Mouse (Mus musculus): ENCODE results near the gene Gm11555. TPM values are rescaled to one million over a fixed set of nuclear protein-coding genes. Genes with fewer than 3 reads are reported as not detected.

Gm11555 gene
- total and polyA plus RNA-seq, 2 experiments from 2014 or later: not detected

Other genes with a start within 250 kb of the Gm11555 start
Only the 30 nearest of the 38 such genes appear.
- 0.08 TPM in 1 of 2 replicates, not detected in the other for gene Krt23, start 157.1 kb downstream of the Gm11555 start, total RNA-seq (2014; rRNA removed)
- gene Krt23, start 157.1 kb downstream of the Gm11555 start, polyA plus RNA-seq (2015; fragmentation: Nextera tagmentation; extraction: Ambion mirVana): 0.20 and 0.53 TPM in 2 replicates
- gene Krt39, start 128.9 kb downstream of the Gm11555 start, total RNA-seq (2014; rRNA removed): not detected in 2 replicates
- gene Krt39, start 128.9 kb downstream of the Gm11555 start, polyA plus RNA-seq (2015; fragmentation: Nextera tagmentation; extraction: Ambion mirVana): not detected in 2 replicates
- gene Krt40, start 107.1 kb downstream of the Gm11555 start, total RNA-seq (2014; rRNA removed): not detected in 2 replicates
- not detected in 2 replicates for gene Krt40, start 107.1 kb downstream of the Gm11555 start, polyA plus RNA-seq (2015; fragmentation: Nextera tagmentation; extraction: Ambion mirVana)
- not detected in 2 replicates for gene Krtap3-3, start 99.4 kb downstream of the Gm11555 start, total RNA-seq (2014; rRNA removed)
- not detected in 2 replicates for gene Krtap3-3, start 99.4 kb downstream of the Gm11555 start, polyA plus RNA-seq (2015; fragmentation: Nextera tagmentation; extraction: Ambion mirVana)
- not detected in 2 replicates for gene Krtap3-2, start 93.4 kb downstream of the Gm11555 start, total RNA-seq (2014; rRNA removed)
- gene Krtap3-2, start 93.4 kb downstream of the Gm11555 start, polyA plus RNA-seq (2015; fragmentation: Nextera tagmentation; extraction: Ambion mirVana): not detected in 2 replicates
- not detected in 2 replicates for gene Gm11939, start 90.8 kb downstream of the Gm11555 start, total RNA-seq (2014; rRNA removed)
- gene Gm11939, start 90.8 kb downstream of the Gm11555 start, polyA plus RNA-seq (2015; fragmentation: Nextera tagmentation; extraction: Ambion mirVana): not detected in 2 replicates
- gene Krtap3-1, start 83.6 kb downstream of the Gm11555 start, total RNA-seq (2014; rRNA removed): not detected in 2 replicates
- not detected in 2 replicates for gene Krtap3-1, start 83.6 kb downstream of the Gm11555 start, polyA plus RNA-seq (2015; fragmentation: Nextera tagmentation; extraction: Ambion mirVana)
- gene Krtap1-5, start 69.2 kb downstream of the Gm11555 start, total RNA-seq (2014; rRNA removed): not detected in 2 replicates
- not detected in 2 replicates for gene Krtap1-5, start 69.2 kb downstream of the Gm11555 start, polyA plus RNA-seq (2015; fragmentation: Nextera tagmentation; extraction: Ambion mirVana)
- gene Krtap1-4, start 66.6 kb downstream of the Gm11555 start, total RNA-seq (2014; rRNA removed): not detected in 2 replicates
- gene Krtap1-4, start 66.6 kb downstream of the Gm11555 start, polyA plus RNA-seq (2015; fragmentation: Nextera tagmentation; extraction: Ambion mirVana): not detected in 2 replicates
- gene Krtap1-3, start 58.9 kb downstream of the Gm11555 start, total RNA-seq (2014; rRNA removed): not detected in 2 replicates
- gene Krtap1-3, start 58.9 kb downstream of the Gm11555 start, polyA plus RNA-seq (2015; fragmentation: Nextera tagmentation; extraction: Ambion mirVana): not detected in 2 replicates
- gene Krtap9-3, start 52.1 kb downstream of the Gm11555 start, total RNA-seq (2014; rRNA removed): not detected in 2 replicates
- gene Krtap9-3, start 52.1 kb downstream of the Gm11555 start, polyA plus RNA-seq (2015; fragmentation: Nextera tagmentation; extraction: Ambion mirVana): not detected in 2 replicates
- not detected in 2 replicates for gene Gm11938, start 46.9 kb downstream of the Gm11555 start, total RNA-seq (2014; rRNA removed)
- gene Gm11938, start 46.9 kb downstream of the Gm11555 start, polyA plus RNA-seq (2015; fragmentation: Nextera tagmentation; extraction: Ambion mirVana): not detected in 2 replicates
- gene Gm11937, start 40.0 kb downstream of the Gm11555 start, total RNA-seq (2014; rRNA removed): not detected in 2 replicates
- gene Gm11937, start 40.0 kb downstream of the Gm11555 start, polyA plus RNA-seq (2015; fragmentation: Nextera tagmentation; extraction: Ambion mirVana): not detected in 2 replicates
- not detected in 2 replicates for gene Krtap2-4, start 35.4 kb downstream of the Gm11555 start, total RNA-seq (2014; rRNA removed)
- not detected in 2 replicates for gene Krtap2-4, start 35.4 kb downstream of the Gm11555 start, polyA plus RNA-seq (2015; fragmentation: Nextera tagmentation; extraction: Ambion mirVana)
- not detected in 2 replicates for gene Gm11562, start 29.8 kb downstream of the Gm11555 start, total RNA-seq (2014; rRNA removed)
- not detected in 2 replicates for gene Gm11562, start 29.8 kb downstream of the Gm11555 start, polyA plus RNA-seq (2015; fragmentation: Nextera tagmentation; extraction: Ambion mirVana)
- not detected in 2 replicates for gene Krtap4-1, start 22.0 kb downstream of the Gm11555 start, total RNA-seq (2014; rRNA removed)
- not detected in 2 replicates for gene Krtap4-1, start 22.0 kb downstream of the Gm11555 start, polyA plus RNA-seq (2015; fragmentation: Nextera tagmentation; extraction: Ambion mirVana)
- gene Krtap4-2, start 15.2 kb downstream of the Gm11555 start, total RNA-seq (2014; rRNA removed): not detected in 2 replicates
- gene Krtap4-2, start 15.2 kb downstream of the Gm11555 start, polyA plus RNA-seq (2015; fragmentation: Nextera tagmentation; extraction: Ambion mirVana): not detected in 2 replicates
- not detected in 2 replicates for gene Krtap4-7, start 6.1 kb downstream of the Gm11555 start, total RNA-seq (2014; rRNA removed)
- gene Krtap4-7, start 6.1 kb downstream of the Gm11555 start, polyA plus RNA-seq (2015; fragmentation: Nextera tagmentation; extraction: Ambion mirVana): not detected in 2 replicates
- not detected in 2 replicates for gene Gm11563, start 8.7 kb upstream of the Gm11555 start, total RNA-seq (2014; rRNA removed)
- not detected in 2 replicates for gene Gm11563, start 8.7 kb upstream of the Gm11555 start, polyA plus RNA-seq (2015; fragmentation: Nextera tagmentation; extraction: Ambion mirVana)
- not detected in 2 replicates for gene Krtap4-6, start 15.7 kb upstream of the Gm11555 start, total RNA-seq (2014; rRNA removed)
- gene Krtap4-6, start 15.7 kb upstream of the Gm11555 start, polyA plus RNA-seq (2015; fragmentation: Nextera tagmentation; extraction: Ambion mirVana): not detected in 2 replicates
- gene Gm14190, start 40.5 kb upstream of the Gm11555 start, total RNA-seq (2014; rRNA removed): not detected in 2 replicates
- gene Gm14190, start 40.5 kb upstream of the Gm11555 start, polyA plus RNA-seq (2015; fragmentation: Nextera tagmentation; extraction: Ambion mirVana): not detected in 2 replicates
- gene Gm14180, start 84.1 kb upstream of the Gm11555 start, total RNA-seq (2014; rRNA removed): not detected in 2 replicates
- gene Gm14180, start 84.1 kb upstream of the Gm11555 start, polyA plus RNA-seq (2015; fragmentation: Nextera tagmentation; extraction: Ambion mirVana): not detected in 2 replicates
- gene Gm11595, start 122.7 kb upstream of the Gm11555 start, total RNA-seq (2014; rRNA removed): not detected in 2 replicates
- gene Gm11595, start 122.7 kb upstream of the Gm11555 start, polyA plus RNA-seq (2015; fragmentation: Nextera tagmentation; extraction: Ambion mirVana): not detected in 2 replicates
- not detected in 2 replicates for gene Krtap4-8, start 130.5 kb upstream of the Gm11555 start, total RNA-seq (2014; rRNA removed)
- not detected in 2 replicates for gene Krtap4-8, start 130.5 kb upstream of the Gm11555 start, polyA plus RNA-seq (2015; fragmentation: Nextera tagmentation; extraction: Ambion mirVana)
- not detected in 2 replicates for gene Krtap4-9, start 135.0 kb upstream of the Gm11555 start, total RNA-seq (2014; rRNA removed)
- not detected in 2 replicates for gene Krtap4-9, start 135.0 kb upstream of the Gm11555 start, polyA plus RNA-seq (2015; fragmentation: Nextera tagmentation; extraction: Ambion mirVana)
- gene Gm11596, start 143.2 kb upstream of the Gm11555 start, total RNA-seq (2014; rRNA removed): not detected in 2 replicates
- not detected in 2 replicates for gene Gm11596, start 143.2 kb upstream of the Gm11555 start, polyA plus RNA-seq (2015; fragmentation: Nextera tagmentation; extraction: Ambion mirVana)
- gene Gm11569, start 148.7 kb upstream of the Gm11555 start, total RNA-seq (2014; rRNA removed): not detected in 2 replicates
- not detected in 2 replicates for gene Gm11569, start 148.7 kb upstream of the Gm11555 start, polyA plus RNA-seq (2015; fragmentation: Nextera tagmentation; extraction: Ambion mirVana)
- gene Gm11554, start 154.2 kb upstream of the Gm11555 start, total RNA-seq (2014; rRNA removed): not detected in 2 replicates
- gene Gm11554, start 154.2 kb upstream of the Gm11555 start, polyA plus RNA-seq (2015; fragmentation: Nextera tagmentation; extraction: Ambion mirVana): not detected in 2 replicates
- 0.33 TPM in 1 of 2 replicates, not detected in the other for gene Krtap4-13, start 159.7 kb upstream of the Gm11555 start, total RNA-seq (2014; rRNA removed)
- gene Krtap4-13, start 159.7 kb upstream of the Gm11555 start, polyA plus RNA-seq (2015; fragmentation: Nextera tagmentation; extraction: Ambion mirVana): not detected in 2 replicates
- not detected in 2 replicates for gene Gm11564, start 165.4 kb upstream of the Gm11555 start, total RNA-seq (2014; rRNA removed)
- not detected in 2 replicates for gene Gm11564, start 165.4 kb upstream of the Gm11555 start, polyA plus RNA-seq (2015; fragmentation: Nextera tagmentation; extraction: Ambion mirVana)